ENCODE assay signal across 9 mouse cellular contexts in the genomic region with DNA sequence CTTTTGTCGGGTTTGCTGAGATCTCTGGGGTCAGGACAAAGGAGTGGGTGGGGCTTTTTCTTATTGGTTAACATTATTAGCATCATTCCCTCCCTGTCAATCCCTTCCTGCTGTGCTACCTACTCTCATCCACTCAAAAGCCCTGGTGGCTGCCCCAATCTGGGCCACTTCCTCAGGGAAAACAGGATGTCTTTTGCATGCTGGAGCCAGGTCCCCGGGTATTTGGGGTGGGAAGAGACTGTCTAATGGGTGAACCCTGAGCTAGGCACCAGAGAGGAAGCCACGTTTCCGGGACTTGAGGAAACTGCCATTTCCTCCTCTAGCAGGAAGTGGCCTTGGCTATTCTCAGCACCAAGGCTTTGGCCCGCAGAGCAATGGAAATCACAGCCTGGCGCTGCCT.
DNase-seq lines count a peak whose midpoint lies in the region; ATAC-seq lines count a peak whose summit lies in the region.
"Had no signal": no experiment of that assay in that cellular context is flagged by ENCODE, and none has a peak within 500 bp of the region (broad histone marks: within the 10 kb centered on the region; RNA-seq: fewer than 3 reads in every experiment).

No protein-coding gene starts in this region.

- no peaks in the 10 kb centered on the region for H3K27me3 ChIP-seq in liver, embryonic 13.5 days
- no peaks in the 10 kb centered on the region for H3K27me3 ChIP-seq in liver, embryonic 12.5 days (replicated peaks)
- no peaks in the 10 kb centered on the region for H3K27me3 ChIP-seq in kidney, embryonic 14.5 days (ENCODE audit: control insufficient read depth, insufficient read depth, low read length)
- H3K27me3 ChIP-seq in forebrain, embryonic 13.5 days = no peaks in the 10 kb centered on the region

- H3K27ac ChIP-seq in liver, embryonic 13.5 days = no peak overlapping the region
- no peak overlapping the region for H3K27ac ChIP-seq in liver, embryonic 12.5 days
- H3K27ac ChIP-seq in kidney, embryonic 14.5 days (ENCODE audit: low read depth, low read length) = peak overlapping the region; percentile 30; the same call in 1 of the 2 replicates
- H3K27ac ChIP-seq in forebrain, embryonic 13.5 days = no peak overlapping the region

- no peak for DNase-seq in liver, embryonic 13.5 days
- DNase-seq in lung, postnatal 4 days = peak; percentile 62 to 79
- no peak for DNase-seq in layer of hippocampus, adult 9-10 months (ENCODE audit: low spot score)
- no peak for DNase-seq in layer of hippocampus, postnatal 14 days (ENCODE audit: low spot score in 2 of 2)
- DNase-seq: thymus, postnatal 36 days had no signal

- H3K4me2 ChIP-seq in liver, embryonic 13.5 days = no peak overlapping the region
- no peak overlapping the region for H3K4me2 ChIP-seq in liver, embryonic 12.5 days
- H3K4me2 ChIP-seq in kidney, embryonic 14.5 days (replicated peaks; ENCODE audit: low read depth, low read length) = no peak overlapping the region
- H3K4me2 ChIP-seq in forebrain, embryonic 13.5 days = no peak overlapping the region

- peaks cover 3% of the 10 kb centered on the region; the same call in 1 of the 2 replicates for H3K4me1 ChIP-seq in liver, embryonic 13.5 days (replicated peaks)
- no peaks in the 10 kb centered on the region for H3K4me1 ChIP-seq in liver, embryonic 12.5 days
- H3K4me1 ChIP-seq in kidney, embryonic 14.5 days (ENCODE audit: control insufficient read depth, insufficient read depth, low read length) = no peaks in the 10 kb centered on the region
- H3K4me1 ChIP-seq in forebrain, embryonic 13.5 days = no peaks in the 10 kb centered on the region

- H3K36me3 ChIP-seq in liver, embryonic 13.5 days = no peaks in the 10 kb centered on the region
- H3K36me3 ChIP-seq in liver, embryonic 12.5 days = no peaks in the 10 kb centered on the region
- no peaks in the 10 kb centered on the region for H3K36me3 ChIP-seq in kidney, embryonic 14.5 days (ENCODE audit: control insufficient read depth, insufficient read depth, low read length)
- no peaks in the 10 kb centered on the region for H3K36me3 ChIP-seq in forebrain, embryonic 13.5 days (ENCODE audit: poor library complexity, severe bottlenecking)

- no peak overlapping the region for H3K9ac ChIP-seq in liver, embryonic 13.5 days
- H3K9ac ChIP-seq in liver, embryonic 12.5 days = no peak overlapping the region
- no peak overlapping the region for H3K9ac ChIP-seq in kidney, embryonic 14.5 days (ENCODE audit: low read depth, low read length)
- H3K9ac ChIP-seq in forebrain, embryonic 13.5 days = no peak overlapping the region

- peak; percentile 31; the same call in 1 of the 2 replicates for ATAC-seq in liver, embryonic 13.5 days (ENCODE audit: low read depth)
- ATAC-seq in liver, embryonic 12.5 days = no peak
- ATAC-seq in granulocyte monocyte progenitor cell, adult 5-6 weeks (replicated peaks; ENCODE audit: poor library complexity, severe bottlenecking) = peak; percentile 56
- ATAC-seq in kidney, embryonic 14.5 days (ENCODE audit: low FRiP score, low TSS enrichment) = 0 out of 2 replicates have a peak, but pooled peaks have one; percentile 35
- no peak for ATAC-seq in forebrain, embryonic 13.5 days

- no peak overlapping the region for H3K4me3 ChIP-seq in liver, embryonic 13.5 days (replicated peaks)
- H3K4me3 ChIP-seq in liver, embryonic 12.5 days = no peak overlapping the region
- no peak overlapping the region for H3K4me3 ChIP-seq in kidney, embryonic 14.5 days (ENCODE audit: low read length)
- H3K4me3 ChIP-seq in forebrain, embryonic 13.5 days = no peak overlapping the region

- whole genome bisulfite sequencing in liver, embryonic 13.5 days (ENCODE audit: insufficient replicate concordance) = 16% methylated on average over 6 of the region's 6 CpGs
- 19% methylated on average over 6 of the region's 6 CpGs for WGBS in liver, embryonic 12.5 days (ENCODE audit: insufficient replicate concordance)
- WGBS in kidney, embryonic 14.5 days = 79% methylated on average over 6 of the region's 6 CpGs
- WGBS in forebrain, embryonic 13.5 days = 88% methylated on average over 6 of the region's 6 CpGs

- no peaks in the 10 kb centered on the region for H3K9me3 ChIP-seq in liver, embryonic 13.5 days (replicated peaks)
- H3K9me3 ChIP-seq in liver, embryonic 12.5 days (replicated peaks) = no peaks in the 10 kb centered on the region
- H3K9me3 ChIP-seq in kidney, embryonic 14.5 days (ENCODE audit: control insufficient read depth, low read length) = no peaks in the 10 kb centered on the region; the same call in 1 of the 2 replicates
- peaks cover 8% of the 10 kb centered on the region; the same call in 1 of the 2 replicates for H3K9me3 ChIP-seq in forebrain, embryonic 13.5 days (replicated peaks)

Comparison
In these comparisons a context has a peak if more than half of its experiments do, and no peak if none do; other contexts are left out.
1. ATAC-seq: peak in liver, embryonic 13.5 days (single experiment), granulocyte monocyte progenitor cell, adult 5-6 weeks (single experiment) and kidney, embryonic 14.5 days (single experiment); none in liver, embryonic 12.5 days (single experiment) and forebrain, embryonic 13.5 days (single experiment).
2. DNase-seq: peak in lung, postnatal 4 days (2 of 2); none in liver, embryonic 13.5 days (single experiment), layer of hippocampus, adult 9-10 months (single experiment) and layer of hippocampus, postnatal 14 days (0 of 2).